In the genomic region with DNA sequence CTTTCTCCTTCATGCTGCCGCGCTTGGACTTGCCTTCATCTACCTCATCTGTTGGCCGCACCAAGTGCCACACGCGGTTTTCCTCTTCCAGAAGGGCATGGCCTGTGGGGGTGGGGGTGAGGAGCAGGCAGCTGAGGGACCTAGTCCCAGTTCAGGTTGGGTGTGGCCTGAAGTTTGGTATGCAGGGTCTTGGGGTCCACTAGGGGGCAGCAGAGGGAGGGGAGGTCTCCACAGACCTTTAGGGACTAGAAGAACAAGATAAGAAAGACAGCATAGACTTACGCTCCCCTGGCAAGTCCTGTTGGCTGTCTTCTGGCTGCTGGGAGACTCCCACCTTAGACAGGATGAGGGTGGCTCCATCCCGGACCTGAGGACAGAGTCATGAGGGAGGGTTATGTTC, we compare ENCODE assay signal across 8 mouse cellular contexts. TPM values are rescaled to one million over a fixed set of nuclear protein-coding genes. Genes with fewer than 3 reads are reported as not detected.
DNase-seq lines count a peak whose midpoint lies in the region; ATAC-seq and TF ChIP-seq lines count a peak whose summit lies in the region.

No protein-coding gene starts in this region.

- H3K4me2 ChIP-seq in forebrain, postnatal 0 days (ENCODE audit: low read depth): no peak overlapping the region
- H3K4me2 ChIP-seq in intestine, postnatal 0 days (replicated peaks; ENCODE audit: low read depth): no peak overlapping the region

- ATAC-seq in forebrain, postnatal 0 days: peak; percentile 64; the same call in 1 of the 2 replicates
- ATAC-seq in intestine, postnatal 0 days: peak; percentile 24; the same call in 1 of the 2 replicates

- peaks cover 60% of the 10 kb centered on the region for H3K36me3 ChIP-seq in ES-Bruce4 (ENCODE audit: control insufficient read depth, insufficient read depth, low read length, poor library complexity, severe bottlenecking)
- peaks cover 86% of the 10 kb centered on the region for H3K36me3 ChIP-seq in forebrain, postnatal 0 days (ENCODE audit: insufficient read depth)
- H3K36me3 ChIP-seq in intestine, postnatal 0 days (ENCODE audit: control insufficient read depth, insufficient read depth): peaks cover 84% of the 10 kb centered on the region

- H3K9me3 ChIP-seq in ES-Bruce4 (replicated peaks; ENCODE audit: control insufficient read depth, insufficient read depth, low read length, poor library complexity, severe bottlenecking): no peaks in the 10 kb centered on the region
- no peaks in the 10 kb centered on the region for H3K9me3 ChIP-seq in forebrain, postnatal 0 days (ENCODE audit: low read length)
- no peaks in the 10 kb centered on the region for H3K9me3 ChIP-seq in intestine, postnatal 0 days (ENCODE audit: control insufficient read depth)

- H3K27ac ChIP-seq in ES-Bruce4 (ENCODE audit: insufficient read depth, low read length): no peak overlapping the region
- H3K27ac ChIP-seq in forebrain, postnatal 0 days (ENCODE audit: low read depth, low read length): no peak overlapping the region
- no peak overlapping the region for H3K27ac ChIP-seq in intestine, postnatal 0 days (ENCODE audit: low read depth, low read length)

- H3K9ac ChIP-seq in ES-Bruce4 (ENCODE audit: low read depth, poor library complexity, severe bottlenecking): no peak overlapping the region
- no peak overlapping the region for H3K9ac ChIP-seq in forebrain, postnatal 0 days
- no peak overlapping the region for H3K9ac ChIP-seq in intestine, postnatal 0 days (ENCODE audit: low read depth, low read length)

- DNase-seq in adrenal gland, adult (ENCODE audit: inconsistent age in 2 of 2, low spot score in 1 of 2): peak; percentile 70 to 88
- no peak for DNase-seq in adrenal gland, postnatal 4 days (ENCODE audit: low spot score in 2 of 2)
- peak; percentile 78 to 81 for DNase-seq in cerebellum, adult 18-20 months
- peak; percentile 77 for DNase-seq in forebrain, postnatal 0 days
- peak; percentile 80 for DNase-seq in lung, postnatal 25 days (ENCODE audit: low spot score)
- peak; percentile 67 to 88 for DNase-seq in spleen, postnatal 4 days (ENCODE audit: low spot score in 2 of 2)

- H3K4me1 ChIP-seq in ES-Bruce4 (ENCODE audit: control insufficient read depth, insufficient read depth, low read length): peaks cover 3% of the 10 kb centered on the region
- H3K4me1 ChIP-seq in forebrain, postnatal 0 days (ENCODE audit: insufficient read depth): no peaks in the 10 kb centered on the region
- H3K4me1 ChIP-seq in intestine, postnatal 0 days (replicated peaks; ENCODE audit: control insufficient read depth, insufficient read depth, low read length): no peaks in the 10 kb centered on the region

- no peak for TF ChIP-seq POLR2A in ES-Bruce4 (IDR thresholded peaks at IDR 0.05; ENCODE audit: insufficient read depth, low read length)

- WGBS in forebrain, postnatal 0 days: 59% methylated on average over 7 of the region's 7 CpGs
- 66% methylated on average over 7 of the region's 7 CpGs for WGBS in intestine, postnatal 0 days

- peak; percentile 12; the same call in 1 of the 2 replicates for TF ChIP-seq EP300 in ES-Bruce4 (IDR thresholded peaks at IDR 0.05; ENCODE audit: insufficient read depth, low read depth, low read length)

- peak; percentile 93 for TF ChIP-seq CTCF in ES-Bruce4 (IDR thresholded peaks at IDR 0.05; ENCODE audit: low read depth, low read length)
- peak; percentile 77 for TF ChIP-seq CTCF in forebrain, postnatal 0 days (IDR thresholded peaks at IDR 0.05; ENCODE audit: low read depth)
- peak; percentile 83 for TF ChIP-seq CTCF in intestine, postnatal 0 days (IDR thresholded peaks at IDR 0.05; ENCODE audit: low read depth)

- H3K27me3 ChIP-seq in ES-Bruce4 (ENCODE audit: control insufficient read depth, insufficient read depth, low read length, poor library complexity, severe bottlenecking): no peaks in the 10 kb centered on the region
- no peaks in the 10 kb centered on the region for H3K27me3 ChIP-seq in forebrain, postnatal 0 days (ENCODE audit: insufficient read depth, low read length)
- no peaks in the 10 kb centered on the region for H3K27me3 ChIP-seq in intestine, postnatal 0 days (replicated peaks; ENCODE audit: control insufficient read depth, insufficient read depth, low read length)

- H3K4me3 ChIP-seq in ES-Bruce4 (ENCODE audit: low read depth, low read length): no peak overlapping the region
- no peak overlapping the region for H3K4me3 ChIP-seq in forebrain, postnatal 0 days (ENCODE audit: low read depth, low read length)
- no peak overlapping the region for H3K4me3 ChIP-seq in intestine, postnatal 0 days (ENCODE audit: low read depth, low read length)

RNA-seq across cellular contexts. Expression of a gene that starts 8.5 kb away (rescaled TPM):
- total RNA-seq in adrenal gland, postnatal 4 days (2021): 1 to 10 TPM; 6.9 to 8.6 TPM
- 9.1 and 9.3 TPM in 2 replicates for polyA plus RNA-seq in ES-Bruce4 (2011; ENCODE audit: insufficient read depth, insufficient read length, low read depth, missing spikeins)
- total RNA-seq in forebrain, postnatal 0 days (2014; rRNA removed): 35.2 and 35.8 TPM in 2 replicates
- 16.2 and 21.3 TPM in 2 replicates for polyA plus RNA-seq in forebrain, postnatal 0 days (2015; fragmentation: Nextera tagmentation; extraction: Ambion mirVana)
- polyA plus RNA-seq in intestine, postnatal 0 days (2015; fragmentation: Nextera tagmentation; extraction: Ambion mirVana): 1.6 and 1.9 TPM in 2 replicates

RNA-seq across cellular contexts. Expression of a gene that starts 17.5 kb away (rescaled TPM):
- total RNA-seq in adrenal gland, postnatal 4 days (2021): 10 to 100 TPM; 13.9 to 16.2 TPM
- 33.2 and 38.2 TPM in 2 replicates for polyA plus RNA-seq in ES-Bruce4 (2011; ENCODE audit: insufficient read depth, insufficient read length, low read depth, missing spikeins)
- 1.8 and 3.4 TPM in 2 replicates for total RNA-seq in forebrain, postnatal 0 days (2014; rRNA removed)
- 2.0 and 2.8 TPM in 2 replicates for polyA plus RNA-seq in forebrain, postnatal 0 days (2015; fragmentation: Nextera tagmentation; extraction: Ambion mirVana)
- 2.3 and 2.7 TPM in 2 replicates for polyA plus RNA-seq in intestine, postnatal 0 days (2015; fragmentation: Nextera tagmentation; extraction: Ambion mirVana)

RNA-seq across cellular contexts. Expression of a gene that starts 22.6 kb away (rescaled TPM):
- 100 to 1,000 TPM; 167 to 207 TPM for total RNA-seq in adrenal gland, postnatal 4 days (2021)
- 86.1 and 96.7 TPM in 2 replicates for polyA plus RNA-seq in ES-Bruce4 (2011; ENCODE audit: insufficient read depth, insufficient read length, low read depth, missing spikeins)
- 126 and 138 TPM in 2 replicates for total RNA-seq in forebrain, postnatal 0 days (2014; rRNA removed)
- 45.2 and 52.8 TPM in 2 replicates for polyA plus RNA-seq in forebrain, postnatal 0 days (2015; fragmentation: Nextera tagmentation; extraction: Ambion mirVana)
- 71.5 and 74.0 TPM in 2 replicates for polyA plus RNA-seq in intestine, postnatal 0 days (2015; fragmentation: Nextera tagmentation; extraction: Ambion mirVana)

RNA-seq across cellular contexts. Expression of a gene that starts 29.5 kb away (rescaled TPM):
- total RNA-seq in adrenal gland, postnatal 4 days (2021): 10 to 100 TPM; 19.8 TPM
- polyA plus RNA-seq in ES-Bruce4 (2011; ENCODE audit: insufficient read depth, insufficient read length, low read depth, missing spikeins): 4.6 and 4.8 TPM in 2 replicates
- 33.1 and 44.3 TPM in 2 replicates for total RNA-seq in forebrain, postnatal 0 days (2014; rRNA removed)
- polyA plus RNA-seq in forebrain, postnatal 0 days (2015; fragmentation: Nextera tagmentation; extraction: Ambion mirVana): 27.9 and 30.1 TPM in 2 replicates
- polyA plus RNA-seq in intestine, postnatal 0 days (2015; fragmentation: Nextera tagmentation; extraction: Ambion mirVana): 7.6 and 8.6 TPM in 2 replicates

RNA-seq across cellular contexts. Expression of a gene that starts 35.0 kb away (rescaled TPM):
- total RNA-seq in adrenal gland, postnatal 4 days (2021): 10 to 100 TPM; 20.1 to 24.8 TPM
- 21.1 and 26.9 TPM in 2 replicates for polyA plus RNA-seq in ES-Bruce4 (2011; ENCODE audit: insufficient read depth, insufficient read length, low read depth, missing spikeins)
- total RNA-seq in forebrain, postnatal 0 days (2014; rRNA removed): 24.6 and 42.4 TPM in 2 replicates
- polyA plus RNA-seq in forebrain, postnatal 0 days (2015; fragmentation: Nextera tagmentation; extraction: Ambion mirVana): 7.4 and 8.8 TPM in 2 replicates
- 3.6 and 4.2 TPM in 2 replicates for polyA plus RNA-seq in intestine, postnatal 0 days (2015; fragmentation: Nextera tagmentation; extraction: Ambion mirVana)

Comparison
In these comparisons a context has a peak if more than half of its experiments do, and no peak if none do; other contexts are left out.
1. DNase-seq: peak in adrenal gland, adult (2 of 2), cerebellum, adult 18-20 months (2 of 2), forebrain, postnatal 0 days (single experiment), lung, postnatal 25 days (single experiment) and spleen, postnatal 4 days (2 of 2); none in adrenal gland, postnatal 4 days (0 of 2).
2. Peak in every context shown above with its lines, with median percentiles within 50 percentile points of each other: CTCF ChIP-seq.